Mouse (Mus musculus) olfactory bulb, adult 2 months (tissue): ENCODE measurements around the gene Mettl21e.

Source experiments
- CTCF ChIP-seq: fragments of 200-500 bp; IDR thresholded peaks from 2 replicates; pipeline ENCODE4 v1.5.1; 2012; ENCODE audit warnings: low read depth, mild to moderate bottlenecking, low read length, moderate library complexity; ENCODE audit not compliant: insufficient read depth
- POLR2A ChIP-seq: fragments of 200-500 bp; IDR thresholded peaks from 2 replicates; pipeline ENCODE4 v1.6.1; 2012; ENCODE audit warnings: mild to moderate bottlenecking, low read depth, low read length, moderate library complexity; ENCODE audit not compliant: insufficient read depth

GRCm38 (mm10) chr1:44216352-44217116, 2.2 kb downstream of the Mettl21e start:
- no peak for TF ChIP-seq POLR2A
- no peak for TF ChIP-seq CTCF
